Mouse (Mus musculus) induced T-regulatory cell, adult 2 months (primary cell): Measurements from ENCODE around the gene Rad51b.
A peak's percentile ranks its signal among the peaks of the same experiment; 100 is the strongest.

Experiments
- DNase-seq: peaks from one replicate; pipeline ENCODE4 v3.0.0-alpha.2; 2012; ENCODE audit warnings: low read depth

The Rad51b gene

GRCm38 (mm10) chr12:79436892-79437291 lies 139.8 kb downstream of the Rad51b start:
- peak; percentile 66 for DNase-seq

GRCm38 (mm10) chr12:79437572-79437971 lies 140.5 kb downstream of the Rad51b start:
- DNase-seq: peak; percentile 51

- DNase-seq: peak; percentile 61
These were observed 142.9 kb downstream of the Rad51b start for GRCm38 (mm10) chr12:79439961-79440360.

GRCm38 (mm10) chr12:79441210-79442005 lies 144.3 kb downstream of the Rad51b start:
- DNase-seq: peak; percentile 68

GRCm38 (mm10) chr12:79442126-79442525 lies 145.0 kb downstream of the Rad51b start:
- no peak for DNase-seq

GRCm38 (mm10) chr12:79442836-79443390 lies 145.8 kb downstream of the Rad51b start:
- DNase-seq: no peak

- DNase-seq: peak; percentile 46
These were observed 147.6 kb downstream of the Rad51b start for GRCm38 (mm10) chr12:79444646-79445045.

- peak; percentile 54 for DNase-seq
These were observed 150.0 kb downstream of the Rad51b start for GRCm38 (mm10) chr12:79447039-79447438.

GRCm38 (mm10) chr12:79449817-79450411 lies 152.8 kb downstream of the Rad51b start:
- DNase-seq: no peak

- no peak for DNase-seq
These were observed 155.8 kb downstream of the Rad51b start for GRCm38 (mm10) chr12:79452882-79453281.

GRCm38 (mm10) chr12:79454017-79454416 lies 156.9 kb downstream of the Rad51b start:
- DNase-seq: no peak

- DNase-seq: no peak
These were observed 158.2 kb downstream of the Rad51b start for GRCm38 (mm10) chr12:79455061-79455847.

- no peak for DNase-seq
These were observed 158.7 kb downstream of the Rad51b start for GRCm38 (mm10) chr12:79455848-79456164.

GRCm38 (mm10) chr12:79456251-79456650 lies 159.2 kb downstream of the Rad51b start:
- DNase-seq: no peak

- no peak for DNase-seq
These were observed 166.3 kb downstream of the Rad51b start for GRCm38 (mm10) chr12:79463371-79463770.

GRCm38 (mm10) chr12:79470113-79470512 lies 173.0 kb downstream of the Rad51b start:
- no peak for DNase-seq

- DNase-seq: no peak
These were observed 174.8 kb downstream of the Rad51b start for GRCm38 (mm10) chr12:79471868-79472267.

GRCm38 (mm10) chr12:79476413-79477046 lies 179.4 kb downstream of the Rad51b start:
- no peak for DNase-seq

- DNase-seq: no peak
These were observed 181.7 kb downstream of the Rad51b start for GRCm38 (mm10) chr12:79478816-79479215.

- DNase-seq: no peak
These were observed 188.4 kb downstream of the Rad51b start for GRCm38 (mm10) chr12:79485501-79485900.

GRCm38 (mm10) chr12:79488590-79489242 lies 191.6 kb downstream of the Rad51b start:
- no peak for DNase-seq

- no peak for DNase-seq
These were observed 193.5 kb downstream of the Rad51b start for GRCm38 (mm10) chr12:79490626-79491025.
